Mouse (Mus musculus) common myeloid progenitor, adult 5-6 weeks (primary cell): Measurements from ENCODE around the gene Ehmt2. TPM values are rescaled to one million over a fixed set of nuclear protein-coding genes. Genes with fewer than 3 reads are reported as not detected.
A peak's percentile ranks its signal among the peaks of the same experiment; 100 is the strongest.

ENCODE experiments used
- ATAC-seq: replicated peaks from 2 replicates; pipeline ENCODE4 v1.8.0; 2016; ENCODE audit warnings: low read depth, mild to moderate bottlenecking, moderate TSS enrichment, inconsistent platforms; ENCODE audit not compliant: poor library complexity, severe bottlenecking
- total RNA-seq: library from RNA; stranded (forward); fragments of 200-1000, 187-1606 nt; gene quantifications from 2 replicates; pipeline ENCODE4 v1.2.3, GENCODE M21; 2017

Gene Ehmt2
- total RNA-seq = 96.6 and 107 TPM in 2 replicates

- peak; percentile 30 for ATAC-seq
Observed at GRCm38 (mm10) chr17:34898160-34898586, at the start of gene Ehmt2, which contains the start of gene C2. TSS of gene Ehmt2 (plus strand) at chr17:34898469. TSS of gene C2 (minus strand) at chr17:34898265.

- peak; percentile 93 for ATAC-seq
Observed at GRCm38 (mm10) chr17:34849722-34850516, 48.4 kb upstream of the Ehmt2 start, which contains the start of the genes Skiv2l and Nelfe. TSS of gene Skiv2l (minus strand) at chr17:34850210. TSS of gene Nelfe (plus strand) at chr17:34850391.

- no peak for ATAC-seq
Observed at GRCm38 (mm10) chr17:34850517-34851125, 47.6 kb upstream of the Ehmt2 start.

GRCm38 (mm10) chr17:34853511-34853910 is 44.8 kb upstream of the Ehmt2 start:
- ATAC-seq = no peak

GRCm38 (mm10) chr17:34854761-34855160 is 43.5 kb upstream of the Ehmt2 start:
- ATAC-seq = no peak

- ATAC-seq = peak; percentile 47; the same call in 1 of the 2 replicates
Observed at GRCm38 (mm10) chr17:34855825-34856224, 42.4 kb upstream of the Ehmt2 start.

GRCm38 (mm10) chr17:34858670-34859069 is 39.6 kb upstream of the Ehmt2 start:
- ATAC-seq = peak; percentile 42

GRCm38 (mm10) chr17:34860514-34860913 is 37.8 kb upstream of the Ehmt2 start:
- no peak for ATAC-seq

GRCm38 (mm10) chr17:34861704-34862415 is 36.4 kb upstream of the Ehmt2 start:
- no peak for ATAC-seq

- ATAC-seq = no peak
Observed at GRCm38 (mm10) chr17:34862416-34863081, 35.7 kb upstream of the Ehmt2 start, which contains the start of gene Cfb. TSS of gene Cfb (minus strand) at chr17:34862518.

GRCm38 (mm10) chr17:34865981-34866380 is 32.3 kb upstream of the Ehmt2 start:
- no peak for ATAC-seq

GRCm38 (mm10) chr17:34874321-34874720 is 23.9 kb upstream of the Ehmt2 start:
- no peak for ATAC-seq

GRCm38 (mm10) chr17:34879336-34879879 is 18.9 kb upstream of the Ehmt2 start, which contains the start of gene Zbtb12:
TSS of gene Zbtb12 (plus strand) at chr17:34879483.
- ATAC-seq = peak; percentile 45; the same call in 1 of the 2 replicates

GRCm38 (mm10) chr17:34881166-34881565 is 17.1 kb upstream of the Ehmt2 start:
- no peak for ATAC-seq

GRCm38 (mm10) chr17:34881683-34882310 is 16.5 kb upstream of the Ehmt2 start, which contains the start of gene Gm20547:
TSS of gene Gm20547 (minus strand) at chr17:34882042.
- no peak for ATAC-seq

GRCm38 (mm10) chr17:34883332-34883731 is 14.9 kb upstream of the Ehmt2 start:
- ATAC-seq = peak; percentile 61; the same call in 1 of the 2 replicates

GRCm38 (mm10) chr17:34884704-34885103 is 13.6 kb upstream of the Ehmt2 start:
- no peak for ATAC-seq

GRCm38 (mm10) chr17:34885615-34886014 is 12.7 kb upstream of the Ehmt2 start:
- ATAC-seq = no peak

GRCm38 (mm10) chr17:34887942-34888341 is 10.3 kb upstream of the Ehmt2 start:
- ATAC-seq = peak; percentile 34
